Mouse (Mus musculus): ENCODE results near the gene Smad3.
A peak's percentile ranks its signal among the peaks of the same experiment; 100 is the strongest.

- peak; percentile 24 for TF ChIP-seq CTCF (IDR thresholded peaks at IDR 0.05; ENCODE audit: low read depth)
- TF ChIP-seq EP300 (optimal IDR thresholded peaks at IDR 0.05): no peak
Measured at GRCm38 (mm10) chr9:63623895-63624569, 133.8 kb downstream of the Smad3 start.

All from stomach, postnatal 0 days (tissue).